Mouse (Mus musculus): ENCODE results near the gene Abhd4.

GRCm38 (mm10) chr14:54264231-54264630 is 10.2 kb downstream of the Abhd4 start:
- TF ChIP-seq POLR2A (IDR thresholded peaks at IDR 0.05; ENCODE audit: insufficient read length, low read depth) (no peak), USF1 (IDR thresholded peaks at IDR 0.05; ENCODE audit: low read depth) (no peak)

All from myocyte (in vitro differentiated cells).